Mouse (Mus musculus): ENCODE results near the gene Myh10. TPM values are rescaled to one million over a fixed set of nuclear protein-coding genes. Genes with fewer than 3 reads are reported as not detected.

The Myh10 gene
- total RNA-seq, 2 experiments from 2014 or later: 219 to 221 TPM

DNA sequence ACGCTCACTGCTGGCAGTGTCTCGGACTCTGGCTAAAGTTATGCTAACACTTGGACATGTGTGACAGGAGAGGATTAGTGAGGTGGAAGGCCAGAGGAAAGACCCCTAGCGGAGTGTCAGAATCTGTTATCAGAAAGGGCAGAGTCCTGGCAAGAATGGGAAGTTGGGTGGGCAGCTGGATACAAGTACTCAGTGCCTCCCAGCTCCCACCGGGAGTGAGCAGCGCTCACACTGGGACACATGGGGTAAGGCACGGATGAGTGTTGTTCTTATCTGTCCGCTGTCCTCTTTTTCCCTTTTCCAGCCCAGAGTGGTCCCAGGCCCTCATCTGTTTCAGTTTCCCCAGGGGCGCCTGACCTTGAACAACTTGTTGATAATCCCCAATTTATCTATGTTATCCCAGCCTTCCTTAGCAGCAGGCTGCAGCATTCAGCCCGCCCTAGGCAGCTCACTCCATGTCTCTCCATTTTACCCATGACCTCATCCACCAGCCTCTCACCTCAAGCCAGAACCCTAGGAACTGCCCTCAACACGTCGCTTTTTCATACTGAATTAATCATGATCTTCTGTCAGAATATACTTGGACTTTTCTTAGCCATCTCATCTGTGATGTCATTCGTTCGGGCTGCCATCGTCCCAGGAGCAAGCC is 89.2 kb downstream of the Myh10 start:
- no peak overlapping the region for H3K27ac ChIP-seq
- TF ChIP-seq CTCF (IDR thresholded peaks at IDR 0.05): no peak
- no peak for DNase-seq (ENCODE audit: extremely low spot score in 1 of 2, low spot score in 2 of 2)
- intact Hi-C loops (cut with DNase I): no loop called here
- no peak overlapping the region for H3K4me3 ChIP-seq

- no peak for DNase-seq (ENCODE audit: extremely low spot score in 1 of 2, low spot score in 2 of 2)
- TF ChIP-seq CTCF (IDR thresholded peaks at IDR 0.05): no peak
- Histone ChIP-seq H3K27ac (no peak overlapping the region), H3K4me3 (no peak overlapping the region)
- intact Hi-C loops (cut with DNase I): no loop called here
Measured at GRCm38 (mm10) chr11:68782336-68782735, 91.0 kb downstream of the Myh10 start.

GRCm38 (mm10) chr11:68785813-68786212 is 94.5 kb downstream of the Myh10 start:
- Histone ChIP-seq H3K4me3 (no peak overlapping the region), H3K27ac (no peak overlapping the region)
- intact Hi-C loops (cut with DNase I): no loop called here
- no peak for TF ChIP-seq CTCF (IDR thresholded peaks at IDR 0.05)
- no peak for DNase-seq (ENCODE audit: extremely low spot score in 1 of 2, low spot score in 2 of 2)

GRCm38 (mm10) chr11:68787222-68787621 is 95.9 kb downstream of the Myh10 start:
- no peak for DNase-seq (ENCODE audit: extremely low spot score in 1 of 2, low spot score in 2 of 2)
- no peak for TF ChIP-seq CTCF (IDR thresholded peaks at IDR 0.05)
- H3K4me3 ChIP-seq: no peak overlapping the region
- H3K27ac ChIP-seq: no peak overlapping the region
- intact Hi-C loops (cut with DNase I): no loop called here

GRCm38 (mm10) chr11:68790720-68791119 is 99.4 kb downstream of the Myh10 start:
- DNase-seq (ENCODE audit: extremely low spot score in 1 of 2, low spot score in 2 of 2): no peak
- TF ChIP-seq CTCF (IDR thresholded peaks at IDR 0.05): no peak
- intact Hi-C loops (cut with DNase I): no loop called here
- no peak overlapping the region for H3K4me3 ChIP-seq
- H3K27ac ChIP-seq: no peak overlapping the region

GRCm38 (mm10) chr11:68791794-68792193 is 100.4 kb downstream of the Myh10 start:
- no peak for DNase-seq (ENCODE audit: extremely low spot score in 1 of 2, low spot score in 2 of 2)
- H3K27ac ChIP-seq: no peak overlapping the region
- no peak overlapping the region for H3K4me3 ChIP-seq
- intact Hi-C loops (cut with DNase I): no loop called here
- TF ChIP-seq CTCF (IDR thresholded peaks at IDR 0.05): no peak

DNA sequence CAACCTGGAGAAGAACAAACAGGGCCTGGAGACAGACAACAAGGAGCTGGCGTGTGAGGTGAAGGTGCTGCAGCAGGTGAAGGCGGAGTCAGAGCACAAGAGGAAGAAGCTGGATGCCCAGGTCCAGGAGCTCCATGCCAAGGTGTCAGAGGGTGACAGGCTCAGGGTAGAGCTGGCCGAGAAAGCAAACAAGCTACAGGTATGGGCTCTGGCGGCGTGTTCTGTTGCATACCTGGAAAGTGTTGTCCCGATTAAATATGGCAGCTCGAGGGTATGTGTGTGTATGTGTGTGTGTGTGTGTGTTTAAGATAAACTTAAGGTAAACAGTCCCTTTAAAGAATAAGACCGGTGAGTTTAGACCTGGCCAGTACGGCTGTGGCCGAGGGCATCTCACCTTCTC is 106.9 kb downstream of the Myh10 start:
- Histone ChIP-seq H3K4me3 (no peak overlapping the region), H3K27ac (no peak overlapping the region)
- no peak for TF ChIP-seq CTCF (IDR thresholded peaks at IDR 0.05)
- intact Hi-C loops (cut with DNase I): no loop called here
- no peak for DNase-seq (ENCODE audit: extremely low spot score in 1 of 2, low spot score in 2 of 2)

DNA sequence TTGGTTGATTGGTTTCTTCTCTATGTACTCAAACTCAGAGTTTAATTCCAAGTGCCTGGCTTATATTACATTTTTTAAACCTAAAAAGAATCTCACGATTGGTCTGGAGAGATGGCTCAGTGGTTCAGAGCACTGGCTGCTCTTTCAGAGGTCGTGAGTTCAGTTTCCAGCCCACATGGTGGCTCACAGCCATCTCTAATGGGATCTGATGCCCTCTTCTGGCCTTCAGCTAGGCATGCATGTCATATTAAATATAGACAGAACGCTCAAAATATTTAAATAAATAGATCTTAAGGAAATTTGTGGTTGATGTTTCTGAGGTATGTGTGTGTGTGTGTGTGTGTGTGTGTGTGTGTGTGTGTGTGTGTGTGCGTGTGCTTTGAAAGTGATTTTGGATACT is 113.8 kb downstream of the Myh10 start:
- no peak overlapping the region; the same call in 1 of the 2 replicates for H3K27ac ChIP-seq
- TF ChIP-seq CTCF (IDR thresholded peaks at IDR 0.05): peak; percentile 38
- no peak for DNase-seq (ENCODE audit: extremely low spot score in 1 of 2, low spot score in 2 of 2)
- H3K4me3 ChIP-seq: no peak overlapping the region
- intact Hi-C loops (cut with DNase I): loop anchor here (5.0 to 10.0 kb wide), 3 partner anchors 113 to 320 kb away; partner anchors contain the start of gene Myh10

DNA sequence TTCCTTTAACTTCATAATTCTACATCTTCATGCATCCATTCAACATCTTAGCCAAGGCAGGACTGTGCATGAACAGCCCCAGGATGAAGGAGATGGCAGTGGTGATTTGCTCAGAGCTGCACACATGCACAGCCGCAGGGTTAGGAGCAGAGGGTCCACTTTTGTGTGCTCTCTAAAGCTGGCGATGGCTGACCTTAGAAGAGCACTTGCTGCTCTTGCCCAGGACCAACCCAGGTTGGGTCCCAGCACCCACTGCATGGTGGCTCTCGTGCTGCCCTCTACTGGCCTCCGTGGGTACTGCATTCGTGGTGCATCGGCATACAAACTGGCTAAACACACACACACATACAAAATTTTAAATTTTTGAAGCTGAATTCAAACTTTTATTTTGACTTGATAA is 116.4 kb downstream of the Myh10 start:
- Histone ChIP-seq H3K27ac (no peak overlapping the region), H3K4me3 (no peak overlapping the region)
- peak; percentile 65 to 76 for DNase-seq (ENCODE audit: extremely low spot score in 1 of 2, low spot score in 2 of 2)
- intact Hi-C loops (cut with DNase I): loop anchor here (5.0 to 10.0 kb wide), 3 partner anchors 115 to 323 kb away; partner anchors contain the start of gene Myh10
- TF ChIP-seq CTCF (IDR thresholded peaks at IDR 0.05): peak; percentile 100

GRCm38 (mm10) chr11:68811881-68812577 is 120.7 kb downstream of the Myh10 start:
- TF ChIP-seq CTCF (IDR thresholded peaks at IDR 0.05): no peak
- Histone ChIP-seq H3K4me3 (no peak overlapping the region), H3K27ac (no peak overlapping the region; the same call in 1 of the 2 replicates)
- DNase-seq (ENCODE audit: extremely low spot score in 1 of 2, low spot score in 2 of 2): no peak
- intact Hi-C loops (cut with DNase I): no loop called here

GRCm38 (mm10) chr11:68818416-68818815 is 127.1 kb downstream of the Myh10 start:
- no peak for TF ChIP-seq CTCF (IDR thresholded peaks at IDR 0.05)
- no peak overlapping the region for H3K4me3 ChIP-seq
- no peak for DNase-seq (ENCODE audit: extremely low spot score in 1 of 2, low spot score in 2 of 2)
- intact Hi-C loops (cut with DNase I): no loop called here
- no peak overlapping the region for H3K27ac ChIP-seq

GRCm38 (mm10) chr11:68819226-68819805 is 128.0 kb downstream of the Myh10 start:
- TF ChIP-seq CTCF (IDR thresholded peaks at IDR 0.05): no peak
- no peak for DNase-seq (ENCODE audit: extremely low spot score in 1 of 2, low spot score in 2 of 2)
- H3K27ac ChIP-seq: no peak overlapping the region
- no peak overlapping the region for H3K4me3 ChIP-seq
- intact Hi-C loops (cut with DNase I): no loop called here

All from left cerebral cortex, adult 2 months (tissue).